Mouse (Mus musculus) spleen, adult 18-20 months (tissue): Measurements from ENCODE around the gene Mtf1.

Experiments used
- DNase-seq, 2 experiments: peaks; one replicate each; pipeline ENCODE4 v3.0.0; 2022; ENCODE audit warnings: mixed read lengths in 2 of 2

Gene Mtf1

DNA sequence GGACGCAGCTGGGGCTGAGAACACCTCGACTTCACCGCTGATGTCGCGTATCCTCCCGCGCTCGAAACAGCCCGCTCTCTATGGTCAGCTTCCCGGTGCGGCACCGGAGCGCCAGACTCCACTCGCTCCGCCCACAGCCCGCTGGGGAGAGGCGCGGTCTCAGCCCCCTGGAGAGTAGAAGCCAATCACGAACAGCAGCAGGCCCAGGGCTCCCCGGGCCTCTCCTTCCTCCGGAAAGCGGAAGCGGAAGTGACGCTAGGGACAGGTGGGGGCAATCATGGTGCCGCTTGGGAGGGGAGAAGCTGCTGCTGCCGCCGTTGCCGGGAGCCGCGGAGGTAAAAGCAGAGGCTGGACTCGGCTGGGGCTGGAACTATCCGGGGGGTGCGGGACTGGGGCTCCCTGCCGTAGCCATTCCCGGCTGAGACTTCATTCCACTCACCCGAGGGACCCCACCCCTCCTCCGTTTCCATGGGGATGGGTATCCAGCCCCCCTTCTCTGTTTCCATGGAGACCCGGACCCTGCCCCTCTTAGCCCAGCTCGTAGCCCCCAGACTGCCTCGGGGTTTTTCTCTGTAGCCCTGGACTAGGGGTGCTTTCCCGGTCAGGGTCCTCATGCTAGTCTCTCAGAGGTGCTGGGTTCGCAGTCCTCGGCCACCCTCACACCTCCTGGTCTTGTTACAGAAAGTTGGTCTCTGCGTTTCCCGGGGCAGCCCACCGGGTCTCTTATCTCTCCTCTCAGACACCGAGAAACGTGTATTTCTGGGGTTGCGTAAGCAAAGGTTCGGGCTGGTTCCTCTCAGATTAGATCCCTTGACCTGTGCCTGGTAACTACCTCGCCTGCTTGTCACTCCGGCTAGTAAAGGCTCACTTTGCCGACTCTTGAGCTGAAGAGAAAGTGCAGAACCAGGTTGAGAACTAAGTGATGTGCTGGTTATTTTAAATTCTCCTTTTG, 681 bp downstream of the Mtf1 start:
- DNase-seq, result peak; percentile 93 to 94

DNA sequence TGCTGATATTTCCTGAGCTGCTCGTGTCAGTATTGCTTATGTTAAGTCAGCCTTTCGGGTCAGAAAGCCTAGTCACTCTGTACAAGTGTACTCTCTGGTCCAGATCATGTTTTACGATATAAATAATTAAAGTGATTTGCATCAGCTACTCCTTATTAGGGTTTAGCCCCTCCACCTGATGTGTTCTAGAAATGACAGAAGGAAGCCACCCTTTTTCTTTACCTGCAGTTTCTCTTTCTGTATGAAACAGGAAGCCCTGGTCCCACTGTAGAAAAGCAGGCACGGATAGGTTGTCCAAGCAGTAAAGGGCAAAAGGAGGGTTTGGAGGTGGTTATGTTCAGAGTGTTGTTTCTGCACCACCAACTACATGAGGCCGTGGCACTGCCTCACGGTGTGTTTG, 1.5 kb downstream of the Mtf1 start:
- no peak for DNase-seq

DNA sequence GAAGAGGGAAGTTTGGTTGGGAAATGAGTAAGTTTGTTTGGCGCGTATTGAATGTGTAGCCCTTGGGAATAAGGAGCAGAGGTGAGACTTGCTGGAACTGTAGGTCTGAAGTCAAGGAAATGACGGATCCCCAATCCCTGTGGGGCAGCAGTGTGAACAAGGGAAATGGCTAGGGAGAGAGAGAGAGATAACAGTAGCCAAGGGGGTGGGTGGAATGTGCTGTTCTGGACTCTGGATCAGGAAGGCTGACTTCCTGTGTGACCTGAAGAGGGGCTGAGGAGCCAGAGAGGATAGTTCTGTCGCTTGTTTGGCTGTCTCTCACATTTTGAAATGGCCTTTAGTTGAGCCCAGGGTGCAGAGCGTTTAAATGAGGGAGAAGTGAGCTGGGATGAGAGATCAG, 6.6 kb downstream of the Mtf1 start:
- no peak for DNase-seq

DNA sequence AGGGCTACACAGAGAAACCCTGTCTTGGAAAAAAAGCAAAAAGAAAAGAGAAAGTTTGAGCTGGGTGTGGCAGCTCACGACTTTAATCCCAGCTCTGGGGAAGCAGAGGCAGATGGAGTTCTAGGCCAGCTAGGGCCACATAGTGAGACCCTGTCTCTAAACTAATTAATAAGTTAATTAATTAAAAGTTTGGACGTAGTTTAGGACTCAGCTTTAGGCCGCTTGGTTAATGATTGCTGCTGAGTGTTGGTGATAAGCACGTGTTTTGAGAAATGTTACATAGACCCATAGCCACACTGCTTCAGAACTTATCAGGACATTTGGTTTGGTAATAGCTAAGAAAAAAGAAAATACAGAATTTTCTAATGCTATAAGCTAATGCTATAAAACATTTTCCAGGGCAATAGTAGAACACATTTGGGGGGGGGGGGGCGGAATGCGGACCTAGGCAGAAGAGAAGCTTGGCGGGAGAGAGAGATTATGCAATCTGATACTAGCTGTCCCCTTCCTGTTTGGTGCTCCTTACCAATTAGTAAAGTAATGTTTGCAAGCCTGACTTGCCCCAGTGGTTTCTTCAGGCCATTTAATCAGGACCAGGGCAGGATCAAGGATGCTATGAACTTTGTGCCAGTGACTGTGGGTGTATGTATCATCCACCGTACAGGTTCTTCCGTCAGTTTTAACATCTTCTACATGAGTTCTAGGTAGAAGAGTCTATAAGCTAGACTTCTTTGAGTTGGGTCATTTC, 7.4 kb downstream of the Mtf1 start:
- no peak for DNase-seq

DNA sequence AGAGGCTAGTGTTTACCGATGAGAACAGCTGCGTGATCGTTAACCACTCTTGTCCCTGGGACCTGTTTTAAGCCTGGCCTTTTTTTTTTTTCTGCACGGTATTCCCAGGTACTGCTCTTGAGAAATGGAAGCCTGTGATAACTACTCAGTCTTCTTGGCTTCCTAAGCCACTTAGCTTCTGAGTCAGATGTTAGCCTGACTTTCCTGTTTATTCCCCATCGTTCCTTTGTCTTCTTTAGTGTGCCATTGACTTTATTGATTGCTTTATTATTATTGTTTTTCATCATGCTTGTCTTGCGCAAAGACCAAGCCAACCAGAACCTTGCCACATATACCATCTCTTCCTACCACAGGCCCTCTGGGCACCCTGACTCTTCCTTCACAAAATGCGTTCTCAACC, 8.2 kb downstream of the Mtf1 start:
- no peak for DNase-seq

DNA sequence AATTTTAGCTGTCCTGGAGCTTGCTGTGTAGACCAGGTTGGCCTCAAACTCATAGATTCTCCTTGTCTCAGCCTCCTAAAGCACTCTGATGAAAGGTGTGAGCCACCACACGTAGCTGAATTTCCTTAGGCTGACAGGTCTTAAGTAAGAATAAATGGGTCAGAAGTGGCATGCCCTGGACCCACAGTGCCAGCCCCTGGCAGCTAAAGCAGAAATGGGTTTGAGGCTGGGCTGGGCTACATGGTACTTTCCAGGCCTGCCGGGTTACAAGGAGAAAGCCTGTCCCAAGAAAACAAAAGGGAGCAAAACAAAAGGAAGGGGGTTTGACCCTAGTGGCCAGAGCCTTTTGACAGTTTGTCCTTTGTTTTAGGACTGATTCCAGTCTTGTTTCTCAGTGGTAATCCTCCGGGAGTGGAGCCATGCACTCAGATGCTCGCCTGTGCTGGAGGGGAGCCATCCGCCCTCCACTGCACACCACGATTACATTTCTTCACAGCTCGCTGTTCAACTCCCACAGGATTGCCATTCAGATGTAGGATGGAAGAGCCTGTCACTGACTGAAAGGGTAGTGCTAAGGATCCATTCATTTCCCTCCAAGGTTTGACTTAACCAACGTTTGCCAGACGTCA, 9.6 kb downstream of the Mtf1 start:
- no peak for DNase-seq

DNA sequence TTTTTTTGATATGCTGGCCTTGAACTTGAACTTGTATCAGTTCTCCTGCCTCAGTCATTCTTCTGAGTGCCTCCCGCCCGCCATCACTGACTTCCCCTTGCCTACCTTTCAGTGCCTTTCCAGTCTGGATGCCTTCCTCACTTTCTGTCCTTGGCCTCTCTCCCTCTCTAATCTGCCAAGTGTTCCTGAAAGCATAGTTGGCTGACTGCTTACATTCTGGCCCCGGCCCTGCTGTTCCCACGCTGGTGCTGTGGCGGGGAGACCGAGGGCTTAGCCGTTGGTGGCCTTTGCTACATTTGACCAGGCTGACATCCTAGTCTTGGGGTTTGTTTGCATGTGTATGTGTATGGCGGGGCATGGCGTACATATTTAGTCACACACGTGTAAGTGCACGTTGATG, 14.0 kb downstream of the Mtf1 start:
- no peak for DNase-seq

DNA sequence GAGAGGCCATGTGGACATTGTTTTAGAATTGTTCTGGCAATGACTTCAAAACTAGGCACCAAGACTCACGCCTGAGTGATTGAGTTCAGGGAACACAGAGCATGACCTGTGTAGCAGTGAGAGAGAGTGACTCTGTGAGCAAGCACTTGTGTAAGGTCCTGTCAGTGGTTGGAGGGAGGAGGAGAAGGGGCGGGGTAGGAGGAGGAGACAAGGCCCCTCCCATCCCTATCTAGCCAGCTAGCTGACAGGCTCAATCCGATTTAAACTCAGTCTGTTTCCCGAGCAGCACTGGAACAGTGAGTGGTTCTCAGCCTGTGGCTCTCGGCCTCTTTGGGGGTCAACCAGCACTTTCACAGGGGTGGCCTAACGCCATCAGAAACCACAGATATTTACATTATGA, 15.9 kb downstream of the Mtf1 start:
- DNase-seq, result no peak

DNA sequence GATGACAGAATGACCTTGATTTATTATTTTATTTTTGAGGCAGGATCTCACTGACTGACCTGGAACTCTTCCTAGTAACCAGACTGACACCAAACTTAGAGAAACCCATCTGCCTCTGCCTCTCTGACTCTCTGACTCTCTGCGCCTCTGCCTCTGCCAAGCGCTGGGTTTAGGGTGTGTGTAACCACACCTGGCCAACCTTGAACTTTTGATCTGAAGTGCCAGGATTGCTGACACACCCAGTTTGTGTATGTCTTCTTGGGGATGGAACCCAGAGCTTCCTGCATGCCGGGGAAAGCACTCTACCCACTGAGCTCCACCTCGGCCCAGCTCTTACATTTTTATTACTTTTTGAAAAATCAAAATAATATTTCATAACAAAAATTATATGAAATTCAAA, 16.9 kb downstream of the Mtf1 start:
- DNase-seq, result no peak

DNA sequence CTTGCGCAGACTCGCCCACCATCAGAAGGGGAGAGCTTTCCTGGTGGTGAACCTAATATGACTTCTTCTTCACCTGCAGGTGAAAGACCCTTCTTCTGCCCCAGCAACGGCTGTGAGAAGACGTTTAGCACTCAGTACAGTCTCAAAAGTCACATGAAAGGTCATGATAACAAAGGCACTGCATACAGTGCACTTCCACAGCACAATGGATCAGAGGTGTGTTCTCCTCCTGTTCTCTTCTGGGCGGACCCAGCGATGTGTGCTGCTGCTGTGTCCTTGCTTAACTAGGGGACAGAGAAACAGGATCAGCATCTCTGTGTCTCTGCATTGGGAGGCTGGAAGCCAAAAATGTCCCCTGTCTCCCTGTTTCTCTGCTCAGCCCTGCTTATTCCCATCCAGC, 23.1 kb downstream of the Mtf1 start:
- no peak for DNase-seq

DNA sequence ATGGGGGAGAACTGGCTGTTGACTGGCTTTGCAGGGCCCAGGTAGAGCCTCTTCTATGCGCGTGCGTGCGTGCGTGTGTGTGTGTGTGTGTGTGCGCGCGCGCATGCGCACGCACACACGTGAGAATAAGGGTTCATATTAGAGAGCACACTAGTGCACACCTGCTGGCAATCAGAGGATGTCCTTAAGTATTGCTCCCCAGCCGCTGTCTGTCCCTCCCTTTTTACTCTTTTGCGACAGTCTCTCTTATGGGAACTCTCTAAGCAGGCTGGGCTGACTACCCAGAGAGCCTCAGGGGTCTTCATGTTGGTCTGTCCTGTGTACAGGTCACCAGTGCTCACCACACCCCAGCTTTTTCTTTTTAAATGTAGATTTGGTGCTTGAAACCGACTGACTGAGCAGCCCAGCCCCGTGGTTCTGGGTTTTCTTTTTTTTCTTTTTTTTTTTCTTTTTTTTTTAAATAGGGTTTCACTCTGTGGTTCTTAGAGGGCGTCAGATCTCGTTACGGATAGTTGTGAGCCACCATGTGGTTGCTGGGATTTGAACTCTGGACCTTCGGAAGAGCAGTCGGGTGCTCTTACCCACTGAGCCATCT, 23.6 kb downstream of the Mtf1 start:
- no peak for DNase-seq

DNA sequence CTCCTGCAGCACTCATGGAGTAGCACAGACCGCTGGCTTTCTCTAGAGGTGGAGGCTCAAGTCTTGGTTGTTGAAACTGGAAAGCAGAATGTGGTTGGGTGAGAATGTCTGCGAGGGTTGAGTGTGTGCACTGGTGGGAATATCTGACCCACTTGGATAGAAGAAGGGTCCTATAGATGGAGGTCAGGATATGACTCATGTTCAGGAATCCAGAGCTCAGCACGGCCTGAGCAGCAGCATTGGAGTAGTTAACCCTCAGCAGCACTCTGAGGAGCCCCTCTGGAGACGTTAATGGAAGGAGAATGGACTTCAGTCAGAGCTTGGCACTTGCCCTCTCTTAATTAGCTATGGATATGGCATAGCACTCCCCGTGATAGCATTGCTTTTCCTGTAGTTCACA, 27.8 kb downstream of the Mtf1 start:
- no peak for DNase-seq

DNA sequence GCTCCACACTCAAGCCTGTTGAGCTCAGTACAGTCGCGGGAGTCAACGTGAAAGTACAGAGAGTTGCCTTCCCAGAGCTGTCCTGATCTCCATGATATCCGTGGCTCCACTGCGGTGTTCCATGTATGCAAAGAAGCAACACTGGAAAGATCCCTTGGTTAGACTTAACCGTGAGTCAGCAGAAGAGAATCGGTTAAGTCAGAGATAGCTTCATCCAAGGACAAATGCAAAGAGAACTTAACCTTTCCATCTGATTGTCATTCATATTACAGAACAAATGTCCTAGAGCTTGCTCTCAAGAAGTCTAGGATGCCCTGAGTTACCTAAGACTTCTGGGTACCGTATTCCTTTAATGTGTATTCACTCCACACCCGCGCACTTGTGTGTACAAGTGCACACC, 30.9 kb downstream of the Mtf1 start:
- no peak for DNase-seq

DNA sequence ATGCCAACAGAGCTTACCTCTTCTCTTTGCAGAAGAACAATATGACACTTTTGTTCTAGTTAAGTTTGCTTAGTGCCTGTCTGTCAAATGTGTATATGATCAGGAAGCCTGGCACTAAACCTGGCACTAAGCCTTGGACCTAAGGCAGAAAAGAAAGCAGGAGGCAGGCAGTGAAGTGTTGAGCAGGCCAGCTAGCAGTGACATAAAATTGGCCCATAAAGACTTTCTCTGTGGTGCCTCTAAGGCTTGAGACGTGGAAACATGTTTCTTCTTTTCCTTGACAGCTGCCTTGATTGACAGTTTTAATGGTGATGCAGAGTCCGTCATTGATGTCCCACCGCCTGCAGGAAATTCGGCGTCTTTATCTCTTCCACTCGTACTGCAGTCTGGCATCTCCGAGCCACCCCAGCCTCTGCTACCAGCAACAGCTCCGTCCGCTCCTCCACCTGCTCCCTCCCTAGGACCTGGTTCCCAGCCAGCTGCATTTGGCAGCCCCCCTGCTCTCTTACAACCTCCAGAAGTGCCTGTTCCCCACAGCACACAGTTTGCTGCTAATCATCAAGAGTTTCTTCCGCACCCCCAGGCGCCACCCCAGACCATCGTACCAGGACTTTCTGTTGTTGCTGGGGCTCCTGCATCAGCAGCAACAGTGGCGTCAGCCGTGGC, 36.3 kb downstream of the Mtf1 start:
- no peak for DNase-seq

DNA sequence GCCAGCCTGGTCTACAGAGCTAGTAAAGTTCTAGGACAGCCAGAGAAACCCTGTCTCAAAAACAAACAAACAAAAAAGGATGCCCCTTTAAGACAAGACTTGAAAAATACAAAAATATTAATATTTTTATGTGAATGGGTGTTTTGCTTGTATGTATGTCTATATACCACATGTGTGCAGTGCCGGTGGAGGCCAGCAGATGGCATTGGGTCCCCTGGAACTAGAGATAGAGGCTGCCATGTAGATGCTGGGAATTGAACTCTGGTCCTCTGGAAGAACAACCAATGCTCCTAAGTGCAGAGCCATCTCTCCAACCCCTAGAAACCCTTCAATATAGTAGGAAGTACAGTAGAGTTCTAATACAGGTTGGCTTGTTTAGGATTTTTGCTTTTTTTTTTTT, 39.1 kb downstream of the Mtf1 start:
- DNase-seq, result no peak

DNA sequence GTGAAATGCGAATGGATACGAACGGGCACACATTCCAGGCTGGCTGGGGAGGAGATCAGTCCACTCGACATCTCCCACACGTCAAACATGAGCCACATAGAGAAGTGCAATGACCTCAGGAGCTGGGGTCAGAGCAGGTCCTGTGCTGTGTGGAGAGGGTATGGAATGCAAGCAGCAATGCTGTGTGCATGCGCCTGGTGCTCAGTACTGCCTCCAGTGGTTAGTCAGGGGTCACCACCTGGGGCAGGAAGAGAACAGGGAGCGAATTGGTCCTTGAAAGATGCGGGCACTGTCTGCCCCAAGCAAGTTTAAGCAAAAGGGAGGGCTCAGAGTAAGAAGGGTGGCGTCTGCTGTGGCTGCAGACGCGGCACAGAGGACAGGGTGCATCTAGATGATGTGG, 41.6 kb downstream of the Mtf1 start:
- peak in 1 of 2 experiments; percentile 30 for DNase-seq

DNA sequence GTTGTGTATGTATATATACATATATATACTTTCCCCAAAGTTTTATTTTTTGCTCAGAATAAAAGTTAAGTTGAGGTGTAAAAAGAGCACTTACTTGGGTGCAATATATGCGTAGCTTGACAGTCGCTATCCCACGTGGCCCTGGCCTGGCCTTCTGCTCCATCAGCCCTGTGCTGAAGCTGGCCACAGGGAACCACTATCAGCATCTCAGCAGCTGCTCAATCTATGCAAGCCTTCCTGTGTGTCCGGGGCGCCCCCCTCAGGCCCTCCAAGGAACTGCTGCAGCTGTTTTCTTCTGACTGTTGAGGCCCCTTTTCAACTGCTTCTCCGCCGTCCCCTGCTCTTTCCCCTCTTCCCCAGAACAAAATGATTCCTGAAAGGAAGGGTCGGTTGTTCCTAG, 45.7 kb downstream of the Mtf1 start:
- DNase-seq, result peak; percentile 56 to 81

DNA sequence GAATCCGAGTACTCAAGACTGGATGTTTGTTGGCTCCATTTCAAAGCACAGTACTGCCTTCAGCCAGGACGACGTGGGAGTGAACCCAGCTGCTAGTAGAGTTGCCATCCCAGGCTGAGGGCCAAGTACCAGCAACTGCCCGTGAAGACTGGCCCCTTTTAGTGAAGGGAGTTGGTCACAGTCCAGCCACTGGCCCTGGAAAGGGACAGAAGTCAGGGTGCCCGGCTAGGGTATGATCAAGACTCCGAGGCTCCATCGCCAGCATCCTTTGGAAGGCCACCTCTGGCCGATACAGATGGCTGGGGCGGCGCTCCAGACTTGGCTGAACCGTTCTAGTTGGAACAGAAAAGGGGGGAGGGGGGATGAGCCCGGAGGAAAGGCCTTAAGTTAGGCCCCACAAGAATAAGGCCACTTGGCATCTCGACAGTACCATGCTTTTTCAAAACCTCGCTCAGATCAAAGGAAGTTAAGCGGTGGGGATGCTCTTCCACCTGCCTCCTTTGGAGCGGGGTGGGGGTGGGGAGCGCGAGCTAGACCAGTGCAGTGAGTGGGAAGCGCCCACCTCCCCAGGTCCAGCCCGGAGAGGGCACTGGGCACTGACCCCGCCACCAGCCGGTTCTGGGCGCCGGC, 47.8 kb downstream of the Mtf1 start:
- DNase-seq, result peak; percentile 10 to 14

DNA sequence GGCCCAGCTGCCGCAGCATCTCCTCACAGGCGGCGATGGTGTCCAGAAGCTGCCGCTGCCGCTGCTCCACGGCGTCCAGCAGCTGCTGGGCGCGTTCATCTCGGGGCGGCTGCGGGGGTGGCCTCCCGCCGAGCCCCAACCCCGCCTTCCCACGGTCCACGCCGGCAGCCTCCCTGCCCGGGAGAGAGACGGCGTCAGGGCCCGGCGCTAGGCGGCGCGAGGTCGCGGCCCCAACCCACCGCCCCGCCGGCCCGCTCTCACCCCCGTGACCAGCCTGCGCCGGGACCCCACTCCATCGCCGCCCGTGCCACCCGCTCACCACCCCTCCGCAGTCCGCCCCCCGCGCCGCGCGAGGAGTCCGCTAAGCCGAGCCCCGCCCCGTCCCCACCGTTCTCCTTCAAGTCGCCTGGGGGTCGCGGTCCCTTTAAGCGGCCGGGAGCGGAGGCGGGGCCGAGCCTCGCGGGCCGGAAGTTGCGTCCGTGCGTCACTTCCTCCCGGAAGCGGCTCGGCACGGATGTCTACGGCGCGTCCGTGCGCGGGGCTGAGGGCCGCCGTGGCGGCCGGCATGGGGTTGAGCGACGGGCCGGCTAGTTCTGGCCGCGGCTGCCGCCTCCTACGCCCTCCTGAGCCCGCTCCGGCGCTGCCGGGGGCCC, 48.5 kb downstream of the Mtf1 start, which contains the start of gene Yrdc:
Gene Yrdc (plus strand): TSS at position 419 of the 653 bp plus-strand sequence.
- peak; percentile 86 to 93 for DNase-seq

DNA sequence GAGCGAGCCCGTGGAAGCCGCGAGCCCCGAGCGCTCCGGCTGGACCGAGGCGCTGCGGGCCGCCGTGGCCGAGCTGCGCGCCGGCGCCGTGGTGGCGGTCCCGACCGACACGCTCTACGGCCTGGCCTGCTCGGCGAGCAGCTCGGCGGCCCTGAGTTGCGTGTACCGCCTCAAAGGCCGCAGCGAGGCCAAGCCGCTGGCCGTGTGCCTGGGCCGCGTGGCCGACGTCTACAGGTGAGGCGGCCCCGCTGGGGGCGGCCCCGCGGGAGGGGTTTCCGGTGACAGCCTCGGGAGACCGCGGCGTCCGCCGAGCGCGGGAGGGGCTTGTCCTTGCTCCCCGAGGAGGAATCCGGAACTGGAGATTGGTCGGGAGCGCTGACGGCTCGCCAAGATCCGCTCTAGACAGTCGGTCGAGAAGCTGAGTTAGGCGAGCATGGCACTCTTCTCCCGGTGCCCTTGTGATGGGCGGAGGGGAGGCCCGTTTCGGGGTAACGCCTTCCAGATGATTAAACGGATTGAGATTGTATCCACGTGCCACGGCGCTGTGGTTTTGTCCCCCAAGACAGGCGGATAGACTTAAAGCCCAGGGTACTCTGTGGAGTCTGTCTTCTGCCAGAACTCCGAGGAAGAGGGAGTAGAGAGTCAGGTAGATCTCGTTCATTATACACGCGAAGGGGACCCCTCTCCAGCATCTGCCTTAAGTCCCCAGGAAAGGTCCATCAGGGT, 49.2 kb downstream of the Mtf1 start, which contains the start of gene 1110065P20Rik:
Gene 1110065P20Rik (minus strand): TSS at position 264 of the 726 bp plus-strand sequence.
- DNase-seq, result peak; percentile 62 to 69

DNA sequence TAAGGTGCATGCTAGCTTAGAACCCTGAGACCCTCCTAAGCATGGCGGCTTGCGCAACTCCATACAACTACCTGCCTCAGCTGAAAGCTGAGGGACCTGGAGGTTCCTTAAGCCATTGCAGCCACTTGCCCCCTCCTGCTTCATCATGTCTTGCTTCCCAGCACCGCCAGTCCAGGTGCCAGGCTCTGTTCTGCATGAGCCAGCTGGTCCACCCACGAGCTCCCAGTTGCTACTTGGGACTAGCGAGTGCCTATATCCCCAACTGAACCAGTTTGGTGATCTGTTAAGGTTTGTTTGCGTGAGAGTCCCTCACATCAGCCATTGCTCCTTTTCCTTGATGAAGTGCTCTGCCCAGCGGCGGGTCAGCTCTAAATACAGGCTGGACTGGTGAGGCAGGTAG, 54.4 kb downstream of the Mtf1 start:
- DNase-seq, result no peak
